Mouse (Mus musculus) CH12.LX (cell line): ENCODE measurements around the gene Gon7. TPM values are rescaled to one million over a fixed set of nuclear protein-coding genes. Genes with fewer than 3 reads are reported as not detected.

Source experiments
- DNase-seq: peaks from one replicate; pipeline ENCODE4 v3.0.0-alpha.2; 2013; ENCODE audit errors: extremely low read depth
- H3K27ac ChIP-seq: 2 replicates; pipeline ENCODE4 v1.5.1; 2012; ENCODE audit warnings: low read depth, mild to moderate bottlenecking, control low read depth, moderate library complexity; ENCODE audit not compliant: insufficient read depth
- H3K27me3 ChIP-seq: replicated peaks from 2 replicates; pipeline ENCODE3; 2012; ENCODE audit warnings: inconsistent platforms
- H3K36me3 ChIP-seq, 2 experiments: replicated peaks in 1 of 2; 2 replicates each; pipeline versions ENCODE3 to v1.6.1; 2012; ENCODE audit warnings: inconsistent platforms in 1 of 2, low read length in 1 of 2, mild to moderate bottlenecking in 1 of 2, mixed read lengths in 1 of 2, moderate library complexity in 1 of 2; ENCODE audit not compliant: control insufficient read depth in 1 of 2, insufficient read depth in 1 of 2
- H3K4me1 ChIP-seq, 2 experiments: 2 replicates each; pipeline ENCODE4 v1.6.1; 2012; ENCODE audit warnings: inconsistent platforms in 1 of 2, moderate library complexity in 1 of 2; ENCODE audit not compliant: insufficient read depth in 2 of 2, control insufficient read depth in 1 of 2
- H3K4me2 ChIP-seq: 2 replicates; pipeline ENCODE4 v1.6.1; 2012; ENCODE audit warnings: low read depth, mild to moderate bottlenecking, control low read depth; ENCODE audit not compliant: poor library complexity, insufficient read depth, severe bottlenecking
- H3K4me3 ChIP-seq, 3 experiments: fragments of 150-350 bp in 1 of 3; sonication (generic) in 1 of 3; replicated peaks in 1 of 3; 2 replicates each; pipeline versions ENCODE3 to v1.5.1; 2011 to 2012; ENCODE audit warnings: low read depth in 2 of 3, low read length in 2 of 3, mild to moderate bottlenecking in 2 of 3, moderate library complexity in 2 of 3, control low read depth in 1 of 3, improper control_type of control experiment in 1 of 3, inconsistent platforms in 1 of 3, mixed read lengths in 1 of 3; ENCODE audit not compliant: poor library complexity in 1 of 3
- H3K79me2 ChIP-seq: replicated peaks from 2 replicates; pipeline ENCODE4 v1.6.1; 2012; ENCODE audit warnings: mild to moderate bottlenecking, moderate library complexity; ENCODE audit not compliant: control insufficient read depth, poor library complexity, insufficient read depth, severe bottlenecking; ENCODE audit errors: extremely low read depth
- H3K9ac ChIP-seq: 2 replicates; pipeline ENCODE4 v1.6.1; 2012; ENCODE audit warnings: low read depth, mild to moderate bottlenecking, control low read depth, moderate library complexity; ENCODE audit not compliant: insufficient read depth
- H3K9me3 ChIP-seq: replicated peaks from 2 replicates; pipeline ENCODE3; 2012; ENCODE audit warnings: low read length, inconsistent platforms, mixed read lengths
- BHLHE40 ChIP-seq: IDR thresholded peaks from 2 replicates; pipeline ENCODE4 v1.6.1; 2011; ENCODE audit warnings: mild to moderate bottlenecking, low read depth, low read length, improper control_type of control experiment
- CHD1 ChIP-seq: IDR thresholded peaks from 2 replicates; pipeline ENCODE4 v1.6.1; 2012; ENCODE audit warnings: low read depth, low read length, improper control_type of control experiment, inconsistent platforms
- CTCF ChIP-seq, 2 experiments: IDR thresholded peaks in 1 of 2; conservative IDR thresholded peaks in 1 of 2; 2 replicates each; pipeline ENCODE4 v1.5.1; 2011 to 2012; ENCODE audit warnings: low read depth in 2 of 2, low read length in 2 of 2, improper control_type of control experiment in 1 of 2, inconsistent platforms in 1 of 2, mild to moderate bottlenecking in 1 of 2, moderate library complexity in 1 of 2
- ELF1 ChIP-seq: IDR thresholded peaks from 2 replicates; pipeline ENCODE4 v1.6.1; 2014; ENCODE audit warnings: low read depth, mild to moderate bottlenecking, inconsistent platforms, low read length, improper control_type of control experiment
- EP300 ChIP-seq: IDR thresholded peaks from 2 replicates; pipeline ENCODE4 v1.6.1; 2011; ENCODE audit warnings: low read length, improper control_type of control experiment
- ETS1 ChIP-seq: conservative IDR thresholded peaks from 2 replicates; pipeline ENCODE4 v1.6.1; 2012; ENCODE audit warnings: low read depth, mild to moderate bottlenecking, inconsistent platforms, low read length, improper control_type of control experiment, moderate library complexity
- GABPA ChIP-seq: IDR thresholded peaks from 2 replicates; pipeline ENCODE4 v1.6.1; 2012; ENCODE audit warnings: low read depth, low read length, improper control_type of control experiment, inconsistent platforms; ENCODE audit not compliant: insufficient replicate concordance
- HCFC1 ChIP-seq: IDR thresholded peaks from 2 replicates; pipeline ENCODE4 v1.6.1; 2012; ENCODE audit warnings: low read depth, mild to moderate bottlenecking, inconsistent platforms, low read length, improper control_type of control experiment
- IRF4 ChIP-seq: IDR thresholded peaks from 2 replicates; pipeline ENCODE4 v1.6.1; 2014; ENCODE audit warnings: low read depth, mild to moderate bottlenecking, inconsistent platforms, low read length, improper control_type of control experiment
- JUN ChIP-seq: IDR thresholded peaks from 2 replicates; pipeline ENCODE4 v1.6.1; 2011; ENCODE audit warnings: low read depth, mild to moderate bottlenecking, low read length, improper control_type of control experiment, moderate library complexity; ENCODE audit not compliant: insufficient read depth
- JUND ChIP-seq: conservative IDR thresholded peaks from 2 replicates; pipeline ENCODE4 v1.6.1; 2011; ENCODE audit warnings: low read depth, low read length, improper control_type of control experiment
- KAT2A ChIP-seq: IDR thresholded peaks from 2 replicates; pipeline ENCODE4 v1.6.1; 2012; ENCODE audit warnings: low read length, improper control_type of control experiment, inconsistent platforms; ENCODE audit not compliant: insufficient replicate concordance
- MAFK ChIP-seq: IDR thresholded peaks from 2 replicates; pipeline ENCODE4 v1.6.1; 2011; ENCODE audit warnings: low read length, improper control_type of control experiment; ENCODE audit not compliant: insufficient replicate concordance
- MAZ ChIP-seq: IDR thresholded peaks from 2 replicates; pipeline ENCODE4 v1.6.1; 2012; ENCODE audit warnings: low read depth, mild to moderate bottlenecking, inconsistent platforms, low read length, improper control_type of control experiment, moderate library complexity
- MEF2A ChIP-seq: IDR thresholded peaks from 2 replicates; pipeline ENCODE4 v1.6.1; 2014; ENCODE audit warnings: low read depth, mild to moderate bottlenecking, inconsistent platforms, low read length, improper control_type of control experiment, borderline replicate concordance
- MXI1 ChIP-seq: IDR thresholded peaks from 2 replicates; pipeline ENCODE4 v1.6.1; 2011; ENCODE audit warnings: mild to moderate bottlenecking, low read depth, low read length, improper control_type of control experiment
- MYC ChIP-seq: IDR thresholded peaks from 2 replicates; pipeline ENCODE4 v1.6.1; 2011; ENCODE audit warnings: low read depth, mild to moderate bottlenecking, improper control_type of control experiment, low read length
- NELFE ChIP-seq: IDR thresholded peaks from 2 replicates; pipeline ENCODE4 v1.6.1; 2011; ENCODE audit warnings: low read depth, low read length, improper control_type of control experiment
- PAX5 ChIP-seq: IDR thresholded peaks from 2 replicates; pipeline ENCODE4 v1.6.1; 2012; ENCODE audit warnings: low read length, inconsistent platforms, mixed read lengths
- POLR2AphosphoS2 ChIP-seq: IDR thresholded peaks from 2 replicates; pipeline ENCODE4 v1.6.1; 2011; ENCODE audit warnings: low read depth, low read length, improper control_type of control experiment
- RAD21 ChIP-seq: IDR thresholded peaks from 2 replicates; pipeline ENCODE4 v1.6.1; 2011; ENCODE audit warnings: low read depth, mild to moderate bottlenecking, low read length, improper control_type of control experiment, moderate library complexity
- RCOR1 ChIP-seq: conservative IDR thresholded peaks from 2 replicates; pipeline ENCODE4 v1.6.1; 2012; ENCODE audit warnings: low read depth, mild to moderate bottlenecking, inconsistent platforms, low read length, improper control_type of control experiment
- SIN3A ChIP-seq: IDR thresholded peaks from 2 replicates; pipeline ENCODE4 v1.6.1; 2012; ENCODE audit warnings: low read length, improper control_type of control experiment, inconsistent platforms
- TBP ChIP-seq: conservative IDR thresholded peaks from 2 replicates; pipeline ENCODE4 v1.6.1; 2011; ENCODE audit warnings: low read depth, low read length, improper control_type of control experiment
- TCF12 ChIP-seq: IDR thresholded peaks from 2 replicates; pipeline ENCODE4 v1.6.1; 2014; ENCODE audit warnings: low read depth, mild to moderate bottlenecking, inconsistent platforms, low read length, improper control_type of control experiment
- USF1 ChIP-seq: IDR thresholded peaks from 2 replicates; pipeline ENCODE4 v1.6.1; 2014; ENCODE audit warnings: low read depth, mild to moderate bottlenecking, inconsistent platforms, low read length, improper control_type of control experiment
- USF2 ChIP-seq: conservative IDR thresholded peaks from 2 replicates; pipeline ENCODE4 v1.6.1; 2011; ENCODE audit warnings: low read depth, low read length, improper control_type of control experiment
- ZC3H11A ChIP-seq: IDR thresholded peaks from 2 replicates; pipeline ENCODE4 v1.6.1; 2012; ENCODE audit warnings: low read depth, mild to moderate bottlenecking, inconsistent platforms, low read length, improper control_type of control experiment
- ZKSCAN1 ChIP-seq: IDR thresholded peaks from 2 replicates; pipeline ENCODE4 v1.6.1; 2012; ENCODE audit warnings: low read depth, inconsistent platforms, low read length, improper control_type of control experiment, borderline replicate concordance
- ZMIZ1 ChIP-seq: IDR thresholded peaks from 2 replicates; pipeline ENCODE4 v1.6.1; 2012; ENCODE audit warnings: low read depth, mild to moderate bottlenecking, inconsistent platforms, low read length, improper control_type of control experiment
- dilution Hi-C: fragments of 300-500 bp; cut with MboI; formaldehyde crosslinking; loops from 2 replicates; pipeline ENCODE4 v1.14.3; 2020; ENCODE audit warnings: low sequenced_read_pairs; ENCODE audit not compliant: extremely low pct_unique_long_range_greater_than_20kb, extremely low pct_ligation_motif_present
- in situ Hi-C: fragments of 300-500 bp; cut with MboI; formaldehyde crosslinking; loops from 3 replicates; pipeline ENCODE4 v1.14.3; 2019; ENCODE audit warnings: low sequenced_read_pairs, low pct_ligation_motif_present, low pct_unique_long_range_greater_than_20kb, mixed read lengths
- polyA plus RNA-seq: library from polyadenylated mRNA; unstranded; fragments of >175 nt; gene quantifications from 2 replicates; pipeline ENCODE4 v1.2.1, GENCODE M21; 2012; ENCODE audit warnings: low read depth; ENCODE audit not compliant: insufficient read length
- total RNA-seq, 2 experiments: library from RNA; depleted of rRNA; stranded (reverse); fragments of 300-350 nt in 1 of 2; fragments of >200 nt in 1 of 2; gene quantifications; 2 replicates each; pipeline ENCODE4 v1.2.3; 2012 to 2014

Gene Gon7
- total and polyA plus RNA-seq, 3 experiments = 20.9 to 30.0 (median 21.1) TPM

DNA sequence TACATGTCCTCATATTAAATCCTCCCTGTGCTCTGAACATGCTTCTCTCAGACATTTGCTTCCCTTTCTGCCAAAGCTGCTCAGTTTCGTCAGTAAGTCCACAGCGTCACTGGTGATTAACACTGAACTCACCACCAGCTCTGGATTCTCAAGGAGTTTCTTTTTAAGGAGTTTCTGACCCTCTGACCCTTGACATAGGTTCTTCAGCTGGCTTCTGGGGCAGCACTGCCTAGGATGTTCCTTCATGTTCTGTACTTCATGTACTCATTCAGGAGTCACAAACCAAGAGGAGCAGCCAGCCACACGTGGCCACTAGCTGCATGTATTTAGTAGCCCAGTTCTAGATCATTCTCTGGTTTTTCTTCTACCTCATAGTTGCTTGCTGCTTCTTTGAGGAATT, 9.3 kb downstream of the Gon7 start:
- Histone ChIP-seq H3K4me1 (peaks cover 0 to 22% of the 10 kb centered on the region in 2 experiments; a peak in 2 of 4 replicates), H3K4me2 (no peak overlapping the region), H3K27ac (no peak overlapping the region)
- dilution Hi-C loops = no loop called here
- no peak for DNase-seq
- TF ChIP-seq MAFK = no peak
- TF ChIP-seq MXI1 = no peak
- no peak for TF ChIP-seq EP300
- TF ChIP-seq ELF1 = no peak
- TF ChIP-seq TBP = no peak
- TF ChIP-seq ZMIZ1 = no peak
- no peak for TF ChIP-seq PAX5
- TF ChIP-seq, all 38 proteins: peak for 0
- H3K36me3 ChIP-seq = peaks cover 7 to 47% of the 10 kb centered on the region in 2 experiments
- in situ Hi-C loops = loop anchor here (10.0 kb wide), 1 partner anchor 317 kb away; no protein-coding TSS in a partner anchor
- no peak overlapping the region for H3K4me3 ChIP-seq
- H3K9me3 ChIP-seq = no peaks in the 10 kb centered on the region
- no peak overlapping the region for H3K9ac ChIP-seq
- peaks cover 62% of the 10 kb centered on the region for H3K79me2 ChIP-seq
- H3K27me3 ChIP-seq = no peaks in the 10 kb centered on the region

DNA sequence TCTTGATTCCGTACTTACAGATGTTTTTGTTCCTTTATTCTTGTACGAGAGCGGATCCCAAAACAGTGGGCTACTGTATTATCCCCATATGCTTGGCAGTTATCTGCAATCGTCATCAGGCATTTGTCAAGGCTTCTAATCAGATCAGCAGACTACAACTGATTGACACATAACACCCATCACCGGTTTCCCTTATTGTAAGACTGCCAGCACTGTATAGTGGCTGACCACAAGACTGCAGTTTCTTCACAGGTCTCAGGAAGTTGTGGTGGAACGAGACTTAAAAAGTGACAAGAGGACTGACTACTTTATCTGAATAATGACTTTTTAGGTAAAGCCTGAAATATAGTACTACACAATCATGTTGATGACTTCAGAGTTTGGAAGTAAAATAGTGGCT, 12.8 kb downstream of the Gon7 start:
- Histone ChIP-seq H3K79me2 (peaks cover 41% of the 10 kb centered on the region), H3K9ac (peak overlapping the region; percentile 81; the same call in 1 of the 2 replicates), H3K27me3 (no peaks in the 10 kb centered on the region), H3K36me3 (peaks cover 10 to 54% of the 10 kb centered on the region in 2 experiments), H3K27ac (no peak overlapping the region), H3K9me3 (no peaks in the 10 kb centered on the region), H3K4me1 (peaks cover 0 to 33% of the 10 kb centered on the region in 2 experiments; a peak in 2 of 4 replicates), H3K4me3 (peak overlapping the region; percentile 78 to 84 (median 80)), H3K4me2 (peak overlapping the region; percentile 90)
- peak; percentile 83 for DNase-seq
- in situ Hi-C loops = loop anchor here (10.0 kb wide), 1 partner anchor 320 kb away; no protein-coding TSS in a partner anchor
- TF ChIP-seq MYC (no peak), ETS1 (peak; percentile 42; the same call in 1 of the 2 replicates), ELF1 (no peak), USF1 (no peak), BHLHE40 (peak; percentile 68; the same call in 1 of the 2 replicates), NELFE (no peak), TCF12 (no peak), RCOR1 (no peak), CTCF (conservative IDR thresholded peaks at IDR 0.05 in 1 of 2, IDR thresholded peaks at IDR 0.05 in 1 of 2; ENCODE audit: low read depth in 2 of 2, low read length in 2 of 2) (peak; percentile 10 to 41; a peak in 2 of 4 replicates), EP300 (peak; percentile 28; the same call in 1 of the 2 replicates), ZKSCAN1 (no peak), RAD21 (no peak), TBP (no peak), GABPA (no peak), MAFK (no peak), SIN3A (no peak), IRF4 (no peak), USF2 (no peak), MEF2A (no peak), MAZ (no peak), JUN (no peak), CHD1 (no peak), ZC3H11A (no peak), POLR2AphosphoS2 (no peak), JUND (0 out of 2 replicates have a peak, but pooled peaks have one; percentile 27), KAT2A (no peak), HCFC1 (no peak; the same call in 1 of the 2 replicates)
- dilution Hi-C loops = no loop called here
